Mouse (Mus musculus) cerebellum, postnatal 10 days (tissue): ENCODE measurements around the gene Paxip1.

ENCODE experiments used
- DNase-seq, 2 experiments: peaks; one replicate each; pipeline ENCODE4 v3.0.0; 2021; ENCODE audit warnings: mixed read lengths in 2 of 2

Paxip1 gene

DNA sequence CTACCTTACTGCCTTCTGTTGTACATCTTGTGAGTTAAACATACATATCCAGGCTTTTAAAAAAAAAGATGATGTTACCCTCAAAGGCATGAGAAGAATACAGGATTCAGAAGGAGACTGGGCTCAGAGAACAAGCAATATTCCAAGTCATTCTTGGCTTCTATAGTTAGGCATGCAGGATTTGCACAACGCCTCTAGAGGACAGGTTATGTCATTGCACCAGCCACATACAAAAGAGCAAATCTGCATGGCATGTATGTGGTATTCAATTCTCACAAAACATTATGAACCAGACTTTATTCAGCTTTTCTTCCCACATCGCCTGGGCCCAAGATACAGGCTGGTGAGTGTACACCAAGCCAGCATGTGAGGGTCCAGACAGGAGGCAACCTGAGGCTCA is 67.0 kb downstream of the Paxip1 start:
- no peak for DNase-seq

DNA sequence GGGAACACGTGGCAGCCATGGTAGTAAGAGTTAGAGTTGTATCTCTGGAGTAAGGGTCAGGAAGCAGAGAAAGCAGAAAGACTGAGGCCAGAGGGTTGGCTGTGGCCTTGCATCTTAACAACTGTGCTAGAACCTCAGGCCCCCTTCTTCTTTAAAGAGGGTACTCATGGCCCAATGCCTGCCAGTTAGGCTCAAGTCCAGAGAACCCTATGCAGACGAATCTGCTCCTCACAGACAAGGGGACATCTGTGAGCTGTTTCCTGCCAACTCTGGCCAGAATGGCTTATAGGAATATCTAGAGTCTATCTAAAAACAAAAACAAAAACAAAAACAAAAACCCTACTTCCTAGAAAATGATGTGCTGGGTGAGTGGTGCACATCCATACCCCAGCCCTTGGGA is 72.2 kb downstream of the Paxip1 start:
- peak; percentile 53 to 62 for DNase-seq

DNA sequence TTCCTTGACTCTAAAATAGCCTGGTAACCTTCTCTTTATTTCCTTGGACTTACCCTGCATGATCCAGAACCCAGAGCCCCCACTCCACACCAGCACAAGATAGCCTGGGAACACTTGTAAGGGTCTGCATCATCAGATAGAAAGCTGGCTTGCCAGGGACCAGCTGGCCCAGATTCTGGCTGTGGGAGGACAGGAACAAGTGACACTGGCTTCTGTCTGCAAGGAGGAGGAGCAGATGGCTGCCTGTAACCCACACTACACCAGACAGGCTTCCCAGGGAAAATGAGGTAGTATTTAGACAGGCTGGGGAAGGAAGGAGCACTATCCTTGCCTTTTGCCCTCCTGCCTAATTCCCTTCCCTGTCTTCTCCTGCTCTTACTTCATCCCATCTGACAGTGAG is 74.2 kb downstream of the Paxip1 start:
- DNase-seq: peak; percentile 54 to 63

DNA sequence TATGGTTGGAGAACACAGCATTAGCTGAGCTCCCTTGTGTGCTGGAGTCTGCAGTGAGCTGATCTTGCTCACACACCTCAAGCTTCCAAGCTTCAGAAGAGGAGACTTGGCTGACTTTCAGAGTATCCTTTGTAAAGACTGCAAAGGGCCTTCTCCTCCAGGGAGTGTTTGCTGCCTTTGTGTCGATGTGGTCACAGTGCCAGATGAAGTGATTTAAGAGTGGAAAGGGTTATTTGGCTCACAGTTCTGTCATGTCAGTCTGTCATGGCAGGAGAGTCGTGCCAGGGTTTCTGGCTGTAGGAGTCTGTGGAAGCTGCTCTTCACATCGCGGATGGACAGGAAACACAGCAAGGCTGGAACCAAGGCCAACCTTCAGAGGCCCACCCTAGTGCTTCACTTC is 75.5 kb downstream of the Paxip1 start:
- DNase-seq: peak in 1 of 2 experiments; percentile 30

DNA sequence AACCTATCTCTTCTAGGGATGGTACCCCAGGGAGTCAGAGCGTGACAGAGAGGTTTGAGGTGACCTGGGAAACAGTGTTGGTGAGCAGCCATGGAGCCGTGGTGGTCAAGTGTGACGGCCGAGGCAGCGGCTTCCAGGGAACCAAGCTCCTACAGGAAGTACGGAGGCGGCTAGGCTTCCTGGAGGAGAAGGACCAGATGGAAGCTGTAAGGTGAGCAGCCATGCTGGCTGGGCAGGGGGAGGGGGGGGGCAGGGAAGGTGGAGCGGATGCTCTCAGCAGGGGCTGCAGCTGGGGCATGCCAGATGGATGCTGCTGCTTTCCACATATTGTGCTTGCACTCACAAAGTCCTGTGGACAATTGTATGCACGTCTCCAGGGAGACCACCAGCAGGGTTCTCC is 77.1 kb downstream of the Paxip1 start:
- DNase-seq: peak in 1 of 2 experiments; percentile 29

DNA sequence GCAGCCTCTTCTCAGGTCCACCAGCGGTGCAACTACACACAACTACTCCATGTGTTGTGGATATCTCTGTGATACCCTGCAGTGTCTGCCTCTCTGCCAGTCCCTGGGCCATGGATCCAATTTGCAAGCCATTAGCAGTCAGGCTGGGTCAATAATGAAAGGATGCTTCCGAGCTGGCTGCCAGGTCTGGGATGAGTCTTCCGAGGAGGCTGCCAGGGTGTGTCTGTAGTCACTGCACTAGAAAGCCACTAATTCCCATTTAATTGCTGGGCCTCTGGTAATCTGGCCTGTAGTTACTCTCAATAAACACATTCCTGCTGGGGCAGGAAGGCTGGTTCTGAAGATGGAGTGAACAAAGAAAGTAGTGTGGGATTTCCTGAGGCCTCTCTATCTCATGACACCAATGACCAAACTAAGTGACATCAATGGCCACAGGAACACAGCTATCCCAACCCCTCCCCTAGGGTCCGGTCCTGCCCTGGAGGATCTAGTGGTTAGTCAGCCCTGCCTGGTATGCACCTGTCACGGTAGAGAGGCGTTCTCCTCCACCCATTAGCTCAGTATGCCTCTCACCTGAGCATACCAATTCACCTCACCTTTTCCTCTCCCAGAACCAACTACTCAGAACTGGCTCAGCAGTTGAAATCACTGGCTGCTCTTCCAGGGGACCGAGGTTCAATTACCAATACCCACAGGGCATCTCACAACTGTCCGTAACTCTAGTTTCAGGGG is 79.9 kb downstream of the Paxip1 start:
- peak in 1 of 2 experiments; percentile 44 for DNase-seq

DNA sequence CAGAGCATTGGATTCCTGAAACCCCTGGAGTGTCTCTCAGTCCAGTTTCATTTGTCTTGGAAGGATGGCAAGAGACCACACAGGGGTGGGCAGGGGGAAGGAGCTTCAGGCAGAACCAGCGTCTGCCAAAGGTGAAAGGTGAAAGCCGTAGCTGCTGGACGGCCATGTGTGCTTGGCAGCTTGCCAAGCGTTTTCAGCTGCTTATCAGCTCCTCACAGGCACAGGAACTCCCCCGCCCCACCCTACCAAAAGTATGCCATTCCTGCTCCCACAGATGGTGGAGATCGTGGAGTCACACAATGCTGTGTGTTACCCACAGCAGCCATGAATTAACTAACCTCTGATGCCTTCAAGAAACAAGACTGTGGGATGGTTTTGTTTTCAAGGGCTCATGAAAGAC is 83.3 kb downstream of the Paxip1 start:
- peak; percentile 38 to 43 for DNase-seq

DNA sequence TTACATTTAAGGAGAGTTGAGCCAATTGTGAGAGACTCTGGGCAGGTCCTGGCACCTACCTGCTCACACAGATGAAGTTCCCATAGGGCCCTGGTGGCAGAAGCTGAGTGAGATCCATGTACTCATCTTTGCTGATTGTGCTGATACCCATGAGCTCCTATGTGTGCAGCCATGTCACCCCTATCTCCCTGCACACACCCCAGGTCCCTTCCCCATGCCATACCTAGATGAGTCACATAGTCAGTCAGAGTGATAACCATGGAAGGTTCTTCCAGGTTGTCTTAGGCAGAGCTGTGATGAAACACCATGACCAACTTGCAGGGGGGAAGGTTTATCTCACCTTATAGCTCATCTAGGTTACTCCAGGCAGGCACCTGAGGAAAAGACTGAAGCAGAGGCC is 84.2 kb downstream of the Paxip1 start:
- no peak for DNase-seq

DNA sequence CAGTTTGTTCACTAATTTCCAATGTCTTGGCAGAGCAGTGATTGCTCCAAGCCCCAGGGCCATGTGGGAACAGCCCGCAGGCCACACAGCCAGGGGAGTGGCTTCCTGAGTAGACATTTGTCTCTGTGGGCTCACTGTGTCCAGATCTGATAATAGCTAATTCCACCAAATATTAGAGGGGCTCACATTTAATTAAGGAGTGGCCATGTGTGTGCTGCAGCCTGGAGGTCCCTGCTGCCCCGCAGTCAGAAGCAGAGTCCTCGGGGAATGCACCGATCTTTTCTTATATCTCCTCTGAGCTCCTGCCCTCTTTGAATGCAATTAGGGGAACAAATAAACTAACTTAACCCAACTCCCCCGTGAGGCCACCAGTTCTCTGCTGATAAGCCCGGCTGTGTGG is 84.9 kb downstream of the Paxip1 start:
- DNase-seq: no peak

DNA sequence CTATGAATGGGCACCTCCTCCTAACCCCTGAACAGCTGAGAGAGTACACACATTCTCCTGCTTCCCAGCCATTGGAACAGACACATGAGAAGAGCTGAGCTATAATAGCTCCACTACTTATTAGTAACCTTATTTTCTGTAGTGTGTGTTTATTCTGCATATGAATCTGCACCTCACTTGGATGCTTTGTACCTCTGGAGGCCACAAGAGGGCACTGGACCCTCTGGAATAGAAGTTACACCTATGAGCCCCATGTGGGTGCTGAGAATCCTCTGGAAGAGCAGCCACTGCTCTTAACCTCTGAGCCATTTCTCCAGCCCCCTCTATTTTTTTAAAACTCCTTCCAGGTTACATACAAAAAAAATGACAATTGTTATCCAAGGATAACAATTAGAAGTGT is 86.5 kb downstream of the Paxip1 start:
- no peak for DNase-seq

DNA sequence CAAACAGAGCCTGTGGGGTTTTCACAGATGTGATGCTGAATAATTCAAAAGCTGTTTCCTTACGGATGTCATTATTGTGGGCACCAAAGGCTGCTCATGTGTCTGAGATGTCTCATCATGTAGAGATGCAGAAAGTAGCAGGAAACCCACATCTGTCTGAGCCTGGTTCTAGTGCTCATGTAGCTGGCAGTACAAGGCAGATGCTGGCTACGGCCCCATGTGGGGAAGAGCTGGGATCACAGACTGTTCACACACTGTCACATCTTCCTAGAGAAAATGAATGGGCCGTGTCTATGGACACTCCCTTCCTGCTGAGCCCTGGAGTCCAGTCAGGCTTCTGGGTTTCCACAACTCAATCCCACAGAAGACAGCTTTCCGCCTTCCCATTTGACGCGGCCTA is 89.0 kb downstream of the Paxip1 start:
- DNase-seq: no peak
